Mouse (Mus musculus) stomach, embryonic 14.5 days (tissue): Measurements from ENCODE around the gene Chkb. TPM values are rescaled to one million over a fixed set of nuclear protein-coding genes. Genes with fewer than 3 reads are reported as not detected.

Experiments
- ATAC-seq: fragments of 200-750 bp; cut with Nextera tagmentation; 2 replicates; pipeline ENCODE4 v1.8.0; 2017; ENCODE audit warnings: low read depth, moderate TSS enrichment; ENCODE audit not compliant: insufficient number of reproducible peaks, insufficient read depth, low FRiP score
- H3K27ac ChIP-seq: fragments of 300-500 bp; sonication (generic); 2 replicates; pipeline ENCODE4 v1.5.1; 2014; ENCODE audit warnings: mild to moderate bottlenecking, low read length, moderate library complexity, mixed read lengths
- H3K27me3 ChIP-seq: fragments of 300-500 bp; sonication (generic); 2 replicates; pipeline ENCODE4 v1.6.1; 2014; ENCODE audit warnings: low read length, control low read depth, mixed read lengths; ENCODE audit not compliant: control insufficient read depth, insufficient read depth
- H3K36me3 ChIP-seq: fragments of 300-500 bp; sonication (generic); 2 replicates; pipeline ENCODE4 v1.6.1; 2014; ENCODE audit warnings: mild to moderate bottlenecking, control low read depth, low read length, moderate library complexity, mixed read lengths; ENCODE audit not compliant: control insufficient read depth, insufficient read depth
- H3K4me1 ChIP-seq: fragments of 300-500 bp; sonication (generic); 2 replicates; pipeline ENCODE4 v1.6.1; 2014; ENCODE audit warnings: low read length, control low read depth, mixed read lengths; ENCODE audit not compliant: control insufficient read depth, insufficient read depth
- H3K4me2 ChIP-seq: fragments of 300-500 bp; sonication (generic); replicated peaks from 2 replicates; pipeline ENCODE4 v1.6.1; 2014; ENCODE audit warnings: low read depth, low read length, control low read depth
- H3K4me3 ChIP-seq: fragments of 300-500 bp; sonication (generic); 2 replicates; pipeline ENCODE4 v1.5.1; 2014; ENCODE audit warnings: low read depth, low read length, control low read depth
- H3K9ac ChIP-seq: fragments of 300-500 bp; sonication (generic); replicated peaks from 2 replicates; pipeline ENCODE4 v1.6.1; 2014; ENCODE audit warnings: low read depth, mild to moderate bottlenecking, control low read depth, low read length, moderate library complexity, mixed read lengths
- H3K9me3 ChIP-seq: fragments of 300-500 bp; sonication (generic); 2 replicates; pipeline ENCODE4 v1.6.1; 2016; ENCODE audit warnings: low read depth, low read length, control low read depth; ENCODE audit not compliant: control insufficient read depth
- WGBS: fragments of 180-500 bp; shearing (Covaris S2); extraction: QIAGEN DNeasy Blood & Tissue Kit; methylation state at CpG from one replicate; pipeline ENCODE4 v1.1.7; 2014; 5-methylcytosine and 5-hydroxymethylcytosine counted together
- polyA plus RNA-seq: library from polyadenylated mRNA; unstranded; fragments of >200 nt; fragmentation: Nextera tagmentation; extraction: Ambion mirVana; gene quantifications from 2 replicates; pipeline ENCODE4 v1.2.1, GENCODE M21; 2014

Chkb gene
- polyA plus RNA-seq, 1 experiment from 2014 or later = 54.5 TPM

DNA sequence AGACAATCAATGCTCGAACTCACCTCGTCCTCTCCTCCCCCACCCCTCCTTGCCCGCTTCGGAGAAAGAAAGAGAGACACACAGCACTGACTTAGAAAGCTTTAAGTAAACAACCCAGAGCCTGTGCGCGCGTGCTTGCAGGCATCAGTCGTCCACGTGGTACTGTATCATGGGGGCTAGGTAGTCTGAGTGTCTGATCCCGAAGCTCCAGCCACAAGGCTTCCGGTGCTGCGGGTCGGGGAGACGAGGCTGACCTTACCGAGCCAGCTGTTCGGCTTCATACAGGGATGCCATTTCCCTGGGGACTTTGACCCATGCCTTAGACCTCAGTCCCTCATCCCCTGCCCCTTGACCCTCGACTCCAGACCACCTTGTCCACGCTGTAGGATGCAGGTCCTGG, 52.3 kb downstream of the Chkb start:
- H3K9ac ChIP-seq = no peak overlapping the region
- no peaks in the 10 kb centered on the region for H3K9me3 ChIP-seq
- H3K27me3 ChIP-seq = peaks cover 28% of the 10 kb centered on the region
- 4% methylated on average over 18 of the region's 18 CpGs for WGBS
- H3K4me2 ChIP-seq = no peak overlapping the region
- no peak overlapping the region for H3K27ac ChIP-seq
- ATAC-seq = no peak
- no peak overlapping the region for H3K4me3 ChIP-seq
- H3K36me3 ChIP-seq = no peaks in the 10 kb centered on the region
- H3K4me1 ChIP-seq = peaks cover 13% of the 10 kb centered on the region; the same call in 1 of the 2 replicates

DNA sequence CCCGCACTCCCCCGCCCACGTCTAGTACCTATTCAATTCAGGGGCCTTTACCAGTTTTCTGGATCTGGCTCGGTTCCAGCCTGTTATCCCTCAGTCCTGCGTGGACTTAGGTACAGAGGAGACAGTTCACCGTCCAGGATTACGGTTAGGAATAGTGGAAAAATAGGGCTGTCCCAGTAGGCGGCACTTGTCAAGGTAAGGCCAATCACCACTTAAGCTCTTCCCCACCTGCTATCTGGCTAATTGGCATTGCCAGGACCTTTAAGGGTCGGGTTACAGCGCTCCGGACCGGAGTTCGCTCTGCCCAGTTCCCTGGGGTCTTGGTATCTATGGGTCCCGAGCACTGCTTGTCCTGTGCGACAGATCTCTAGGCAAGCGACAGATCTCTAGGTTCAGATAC, 52.8 kb downstream of the Chkb start, which contains the start of gene Tymp:
Gene Tymp, minus strand, starts transcription at position 83 of the 400 bp plus-strand sequence.
- no peak within 1 kb of the TSS for H3K9ac ChIP-seq
- H3K36me3 ChIP-seq = peaks cover 3% of the 10 kb centered on the region
- no peaks in the 10 kb centered on the region for H3K9me3 ChIP-seq
- no peak within 1 kb of the TSS for H3K4me2 ChIP-seq
- peaks cover 28% of the 10 kb centered on the region for H3K27me3 ChIP-seq
- peaks cover 13% of the 10 kb centered on the region; the same call in 1 of the 2 replicates for H3K4me1 ChIP-seq
- WGBS = 20% methylated on average over 16 of the region's 16 CpGs
- H3K4me3 ChIP-seq = no peak within 1 kb of the TSS
- H3K27ac ChIP-seq = no peak within 1 kb of the TSS
- ATAC-seq = no peak

Other genes with a start within 250 kb of the Chkb start
- gene Plxnb2, start 249.1 kb downstream of the Chkb start, polyA plus RNA-seq = 146 and 147 TPM in 2 replicates
- 16.4 and 17.6 TPM in 2 replicates for gene Dennd6b, start 233.4 kb downstream of the Chkb start, polyA plus RNA-seq
- 33.5 and 34.6 TPM in 2 replicates for gene Ppp6r2, start 218.4 kb downstream of the Chkb start, polyA plus RNA-seq
- gene Sbf1, start 114.6 kb downstream of the Chkb start, polyA plus RNA-seq = 60.4 and 63.0 TPM in 2 replicates
- not detected in 2 replicates for gene Adm2, start 107.2 kb downstream of the Chkb start, polyA plus RNA-seq
- not detected in 2 replicates for gene Miox, start 95.5 kb downstream of the Chkb start, polyA plus RNA-seq
- 46.5 and 47.0 TPM in 2 replicates for gene Lmf2, start 74.2 kb downstream of the Chkb start, polyA plus RNA-seq
- 148 and 159 TPM in 2 replicates for gene Ncaph2, start 74.2 kb downstream of the Chkb start, polyA plus RNA-seq
- 4.6 and 6.8 TPM in 2 replicates for gene Sco2, start 56.1 kb downstream of the Chkb start, polyA plus RNA-seq
- gene Tymp, start 52.9 kb downstream of the Chkb start, polyA plus RNA-seq = 1.1 and 2.5 TPM in 2 replicates
- 0.80 and 1.3 TPM in 2 replicates for gene Odf3b, start 50.6 kb downstream of the Chkb start, polyA plus RNA-seq
- 0.06 TPM in 1 of 2 replicates, not detected in the other for gene Klhdc7b, start 45.0 kb downstream of the Chkb start, polyA plus RNA-seq
- not detected in 2 replicates for gene Syce3, start 19.4 kb downstream of the Chkb start, polyA plus RNA-seq
- gene Cpt1b, start 4.0 kb downstream of the Chkb start, polyA plus RNA-seq = 0.46 and 0.53 TPM in 2 replicates
- gene C730034F03Rik, start 319 bp downstream of the Chkb start, polyA plus RNA-seq = 2.4 and 3.5 TPM in 2 replicates
- gene Gm44502, start 212 bp downstream of the Chkb start, polyA plus RNA-seq = not detected in 2 replicates
- gene Mapk8ip2, start 24.0 kb upstream of the Chkb start, polyA plus RNA-seq = 3.1 and 4.0 TPM in 2 replicates
- gene Arsa, start 47.5 kb upstream of the Chkb start, polyA plus RNA-seq = 14.8 and 16.7 TPM in 2 replicates
- 2.4 and 2.8 TPM in 2 replicates for gene Shank3, start 69.7 kb upstream of the Chkb start, polyA plus RNA-seq
- gene Acr, start 138.4 kb upstream of the Chkb start, polyA plus RNA-seq = 0.27 and 0.64 TPM in 2 replicates
- gene Rabl2, start 162.0 kb upstream of the Chkb start, polyA plus RNA-seq = 52.6 and 52.8 TPM in 2 replicates